Mouse (Mus musculus): ENCODE measurements around the gene Asap2.

The Asap2 gene

DNA sequence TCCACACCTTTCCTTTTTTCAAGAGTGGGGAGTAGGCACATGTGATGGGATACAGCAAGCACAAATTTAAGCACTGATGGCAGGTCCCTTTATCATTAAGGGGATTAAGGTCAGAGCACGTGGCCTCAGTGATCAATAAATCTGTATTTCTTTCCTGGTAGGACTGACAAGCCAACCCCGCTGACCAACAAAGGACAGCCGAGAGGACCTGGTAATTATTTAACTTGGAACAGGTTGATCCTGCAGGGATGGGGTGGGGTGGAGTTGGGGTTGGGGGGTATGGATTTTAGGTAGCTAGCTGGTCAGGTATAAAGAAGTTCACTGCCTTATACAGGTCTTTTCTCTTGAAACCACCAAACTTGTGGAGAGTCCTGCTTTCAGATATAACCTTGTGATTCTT, 274.7 kb downstream of the Asap2 start:
- no peak for DNase-seq (ENCODE audit: low spot score)

DNA sequence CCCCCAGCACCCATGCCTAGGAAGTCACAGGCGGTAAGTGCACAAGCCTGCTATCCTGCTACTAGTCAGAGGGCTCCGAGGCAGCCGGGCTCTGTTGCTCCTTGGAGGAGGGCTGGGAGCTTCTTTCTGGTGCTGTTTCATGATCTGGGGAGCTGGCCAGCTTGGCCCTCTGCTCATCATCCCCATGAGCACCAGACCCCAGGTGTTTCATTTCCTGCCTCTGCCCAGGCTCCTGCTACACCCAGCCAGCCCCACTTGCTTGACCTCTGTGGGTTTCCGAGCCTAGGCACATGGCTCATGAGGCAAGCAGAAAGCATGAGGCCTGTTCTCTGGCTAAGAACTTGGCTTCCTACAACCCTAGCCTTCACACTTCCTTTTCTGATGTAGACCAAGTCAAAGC, 275.2 kb downstream of the Asap2 start:
- no peak for DNase-seq (ENCODE audit: low spot score)

DNA sequence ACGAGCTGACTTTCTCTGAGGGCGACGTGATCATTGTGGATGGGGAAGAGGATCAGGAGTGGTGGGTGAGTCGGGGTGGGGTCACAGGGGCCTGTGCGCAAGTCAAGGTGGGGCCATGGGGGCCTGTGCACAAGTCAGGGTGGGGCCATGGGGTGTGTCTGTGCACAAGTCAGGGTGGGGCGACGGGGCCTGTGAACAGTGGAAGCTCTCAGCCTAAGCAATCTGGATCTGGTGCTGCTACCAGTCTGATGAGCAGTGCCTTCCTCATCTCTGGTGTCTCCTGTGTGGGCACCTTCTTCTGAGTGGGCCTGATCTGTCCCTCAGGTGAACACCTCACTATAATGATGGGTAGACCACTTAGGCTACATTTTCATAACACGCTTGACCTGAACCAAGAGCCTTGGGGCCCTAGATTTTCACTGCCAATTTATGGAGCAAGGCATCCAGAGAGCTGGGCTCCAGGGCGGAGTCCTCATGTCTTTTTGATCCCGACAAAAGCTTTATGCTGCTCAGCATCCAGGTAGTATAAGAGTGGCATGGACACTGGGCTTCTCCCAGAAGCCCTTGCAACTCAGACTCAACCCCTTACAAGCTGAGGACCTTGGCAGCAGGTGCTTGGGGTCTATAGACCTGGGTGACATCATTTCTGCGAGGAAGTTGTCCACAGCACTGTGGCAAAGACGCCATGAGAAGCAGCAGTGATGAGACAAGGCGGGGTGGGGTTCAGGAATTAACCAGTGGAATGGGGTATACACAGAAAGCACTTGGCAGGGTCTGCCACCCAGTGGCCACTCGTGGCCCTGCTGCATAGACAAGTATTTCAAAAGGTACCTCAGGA, 275.9 kb downstream of the Asap2 start:
- peak; percentile 89 for DNase-seq (ENCODE audit: low spot score)

DNA sequence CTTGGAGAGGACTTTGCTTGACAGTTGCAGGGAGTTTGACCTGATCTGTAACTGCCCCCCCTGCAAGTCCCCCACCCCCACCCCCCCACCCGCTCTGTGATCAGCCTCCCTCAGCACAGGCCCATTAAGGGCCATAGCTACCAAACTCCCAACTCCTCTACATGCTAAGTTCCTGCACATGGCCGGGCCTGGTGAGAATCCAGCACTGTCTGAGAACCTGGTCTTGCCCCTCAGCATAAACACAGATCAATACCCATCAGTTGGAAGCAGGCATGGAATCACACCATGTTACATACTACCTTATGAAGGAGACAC, 276.5 kb downstream of the Asap2 start:
- DNase-seq (ENCODE audit: low spot score) = no peak

DNA sequence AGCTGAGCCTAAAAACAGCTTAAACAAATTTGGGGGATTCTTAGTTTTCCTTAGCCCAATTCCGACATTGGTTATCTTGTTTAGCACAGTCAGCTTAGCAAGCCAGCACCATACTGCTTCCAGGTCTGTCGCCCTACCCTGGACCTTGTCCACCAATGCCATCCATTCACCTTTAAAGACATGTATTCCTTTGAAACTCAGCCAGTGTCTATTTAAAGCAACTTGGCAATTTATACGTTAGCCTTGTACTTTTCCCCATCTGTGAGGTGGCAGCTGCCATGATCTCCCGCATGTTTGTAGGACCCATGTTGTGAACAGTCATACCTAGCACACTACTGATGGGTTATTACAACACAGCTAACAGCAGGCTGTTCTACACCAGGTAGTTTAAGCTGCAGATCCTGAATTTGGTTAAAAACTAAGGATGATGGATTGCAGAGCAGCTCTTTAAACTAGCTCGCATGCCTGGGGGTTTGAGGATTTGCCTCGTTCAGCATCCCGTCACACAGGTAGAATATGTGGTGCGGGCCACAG, 277.9 kb downstream of the Asap2 start:
- DNase-seq (ENCODE audit: low spot score) = no peak

DNA sequence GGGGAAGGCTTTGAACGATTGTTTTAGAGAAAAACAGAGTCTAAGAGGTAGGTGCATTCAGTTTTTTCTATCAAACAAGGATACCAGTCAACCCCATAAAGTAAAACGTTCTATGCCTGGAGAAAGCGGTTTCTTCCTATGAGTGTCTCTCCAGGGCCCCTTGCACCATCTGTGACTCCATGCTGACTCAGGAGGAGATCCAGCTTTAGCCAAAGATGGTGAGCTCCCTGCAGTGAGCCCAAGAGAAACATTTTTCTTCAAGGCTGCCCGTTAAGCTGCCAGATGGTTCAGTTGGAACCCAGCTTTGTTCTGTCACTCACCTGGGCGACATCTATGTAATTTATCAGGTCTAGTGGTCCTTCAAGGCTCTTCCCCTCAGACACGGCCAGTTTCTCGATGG, 284.2 kb downstream of the Asap2 start:
- no peak for DNase-seq (ENCODE audit: low spot score)

DNA sequence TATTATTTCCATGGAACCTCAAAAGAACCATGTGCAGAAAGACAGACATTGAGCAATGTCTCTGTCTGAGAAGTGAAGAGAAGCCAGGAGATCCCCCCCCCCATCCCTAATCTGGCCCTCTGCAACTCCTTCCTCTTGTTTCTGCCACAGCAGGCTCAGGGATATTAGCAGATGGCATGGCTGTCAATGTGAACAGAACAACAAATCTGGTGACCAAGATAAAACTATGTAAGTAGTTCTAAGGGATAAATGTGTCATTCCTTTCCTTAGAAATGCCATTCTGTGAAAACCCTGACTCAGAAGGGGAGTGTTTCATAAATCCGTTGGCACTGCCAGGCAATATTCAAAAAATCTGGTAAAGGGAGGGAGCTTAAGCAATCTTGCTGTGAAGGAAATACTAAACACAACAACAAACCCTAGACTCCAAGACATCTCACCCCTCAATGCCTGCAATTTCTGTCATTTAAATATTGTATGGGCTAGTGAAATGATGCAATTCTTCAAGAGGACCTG, 287.1 kb downstream of the Asap2 start:
- no peak for DNase-seq (ENCODE audit: low spot score)

DNA sequence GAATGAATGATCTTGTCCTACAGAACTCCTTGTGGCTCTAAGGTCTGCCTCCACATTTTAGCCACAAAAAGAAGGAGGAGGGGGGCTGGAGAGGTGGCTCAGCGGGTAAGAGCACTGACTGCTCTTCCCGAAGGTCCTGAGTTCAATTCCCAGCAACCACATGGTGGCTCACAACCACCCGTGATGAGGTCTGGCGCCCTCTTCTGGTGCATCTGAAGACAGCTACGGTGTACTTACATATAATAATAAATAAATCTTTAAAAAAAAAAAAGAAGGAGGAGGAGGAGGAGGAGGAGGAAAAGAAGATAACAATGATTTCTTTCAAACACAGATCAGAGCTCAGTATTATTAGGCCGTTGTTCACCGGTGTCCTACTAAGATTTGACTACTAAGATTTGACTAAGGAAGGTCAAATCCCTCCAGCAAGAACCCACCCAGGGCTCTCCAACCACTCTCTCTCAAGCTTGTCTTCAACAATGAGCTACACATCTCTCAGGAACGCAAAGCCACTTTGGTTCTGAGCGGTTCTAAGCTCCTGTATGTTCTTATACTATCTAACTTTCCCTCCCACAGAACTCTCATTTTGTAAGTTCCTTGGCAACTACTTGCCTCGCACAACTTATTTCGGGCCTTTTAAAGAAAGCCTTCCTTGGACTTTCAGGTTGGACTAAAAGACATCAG, 294.6 kb downstream of the Asap2 start, which contains the start of gene Cpsf3:
Gene Cpsf3 (plus strand): TSS at position 631 of the 681 bp plus-strand sequence.
- DNase-seq (ENCODE audit: low spot score) = no peak

DNA sequence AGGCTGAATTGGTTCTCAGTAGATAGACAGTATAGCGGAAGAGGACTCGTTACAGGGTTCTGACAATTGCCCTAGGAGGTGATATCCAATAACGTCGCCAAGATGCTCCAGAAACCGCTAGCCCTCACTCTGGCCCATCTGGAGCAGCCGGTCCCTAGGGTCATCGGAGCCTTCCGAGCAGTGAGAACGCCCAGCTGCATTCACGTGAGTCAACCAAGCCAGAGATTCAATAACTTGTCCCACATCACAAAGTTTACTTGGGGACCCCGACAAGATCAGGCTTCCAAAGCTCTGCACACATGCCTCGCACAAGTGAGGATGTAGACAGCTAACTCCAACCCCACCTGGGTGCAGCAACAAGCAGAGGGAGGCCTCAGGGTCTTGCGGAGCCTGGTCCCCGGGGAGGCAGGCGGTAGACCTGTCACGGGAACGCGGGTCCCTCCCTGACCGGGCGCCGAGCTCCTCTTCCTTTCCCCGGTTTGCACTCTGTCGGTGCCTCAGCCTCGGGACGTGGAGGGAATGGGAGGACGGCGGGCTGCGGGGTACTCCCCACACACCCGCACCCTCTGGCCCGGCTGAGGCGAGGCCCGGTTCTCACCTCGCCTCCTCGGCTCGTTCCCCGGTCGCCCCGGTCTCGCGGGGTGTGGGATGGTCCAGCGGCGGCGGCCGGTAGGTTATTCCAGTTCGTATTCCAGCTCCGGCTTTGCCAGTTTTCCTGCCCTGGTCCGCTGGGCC, 295.4 kb downstream of the Asap2 start:
- no peak for DNase-seq (ENCODE audit: low spot score)

DNA sequence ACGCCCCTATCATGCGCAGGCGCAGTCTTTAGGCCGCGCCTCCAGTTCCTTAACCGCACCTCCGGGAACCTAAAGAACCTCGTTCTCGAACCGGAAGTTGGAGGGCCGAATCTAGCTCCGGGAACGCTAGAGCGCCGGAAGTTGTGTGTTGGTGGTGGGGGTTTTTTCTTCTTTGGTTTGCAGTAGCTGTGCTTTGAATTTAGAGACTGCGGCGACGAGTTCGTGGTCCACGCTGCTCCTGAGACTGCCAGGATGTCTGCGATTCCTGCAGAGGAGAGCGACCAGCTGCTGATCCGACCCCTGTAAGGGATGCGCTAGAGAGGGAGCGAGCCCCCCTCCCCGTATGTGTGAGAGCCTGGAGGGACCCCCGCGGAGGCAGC, 296.0 kb downstream of the Asap2 start, which contains the start of gene Itgb1bp1:
Gene Itgb1bp1 (minus strand): TSS at position 42 of the 380 bp plus-strand sequence.
- peak; percentile 96 for DNase-seq (ENCODE audit: low spot score)

DNA sequence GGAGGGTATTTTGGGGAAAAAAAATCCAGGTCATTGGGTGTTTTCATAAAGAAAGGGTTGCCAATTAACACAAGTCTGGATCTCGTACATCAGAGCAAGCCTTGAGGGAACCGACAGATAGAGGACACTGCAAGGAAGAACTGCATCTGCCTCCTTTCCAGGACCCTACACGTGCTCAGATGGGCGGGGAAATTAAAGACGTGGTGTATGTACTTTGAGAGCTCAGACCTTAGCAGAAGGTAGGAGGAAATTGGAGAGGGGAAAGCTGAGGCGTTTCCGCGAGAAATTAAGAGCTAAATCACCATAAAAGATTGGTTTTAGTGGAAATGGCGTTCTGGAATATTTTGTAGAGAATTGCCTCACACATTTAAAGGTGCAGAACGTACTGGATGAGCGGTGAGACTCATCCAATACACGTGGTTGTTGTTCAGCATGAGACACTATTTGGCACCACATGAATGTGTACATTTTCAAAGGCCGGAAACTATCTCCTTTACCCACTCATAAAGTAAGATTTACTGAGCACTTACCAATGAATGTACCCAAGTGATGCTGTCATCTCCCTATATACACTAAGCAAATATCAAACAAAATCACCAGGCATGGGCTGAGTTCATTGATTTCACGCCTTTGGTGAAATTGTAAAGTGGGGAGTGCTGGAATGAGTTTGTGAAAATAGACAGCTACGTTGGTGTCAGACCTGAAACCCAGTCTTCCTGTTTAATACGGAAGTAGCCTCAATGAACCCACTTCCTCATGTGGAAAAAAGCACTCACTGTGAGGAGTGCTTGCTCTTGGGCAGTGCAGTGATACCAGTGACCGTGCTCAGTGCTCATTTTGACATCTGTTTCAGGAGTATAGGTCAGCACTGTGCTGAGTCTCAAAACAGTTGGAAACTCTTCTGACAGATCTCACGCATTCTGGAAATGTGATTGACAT, 296.7 kb downstream of the Asap2 start:
- no peak for DNase-seq (ENCODE audit: low spot score)

DNA sequence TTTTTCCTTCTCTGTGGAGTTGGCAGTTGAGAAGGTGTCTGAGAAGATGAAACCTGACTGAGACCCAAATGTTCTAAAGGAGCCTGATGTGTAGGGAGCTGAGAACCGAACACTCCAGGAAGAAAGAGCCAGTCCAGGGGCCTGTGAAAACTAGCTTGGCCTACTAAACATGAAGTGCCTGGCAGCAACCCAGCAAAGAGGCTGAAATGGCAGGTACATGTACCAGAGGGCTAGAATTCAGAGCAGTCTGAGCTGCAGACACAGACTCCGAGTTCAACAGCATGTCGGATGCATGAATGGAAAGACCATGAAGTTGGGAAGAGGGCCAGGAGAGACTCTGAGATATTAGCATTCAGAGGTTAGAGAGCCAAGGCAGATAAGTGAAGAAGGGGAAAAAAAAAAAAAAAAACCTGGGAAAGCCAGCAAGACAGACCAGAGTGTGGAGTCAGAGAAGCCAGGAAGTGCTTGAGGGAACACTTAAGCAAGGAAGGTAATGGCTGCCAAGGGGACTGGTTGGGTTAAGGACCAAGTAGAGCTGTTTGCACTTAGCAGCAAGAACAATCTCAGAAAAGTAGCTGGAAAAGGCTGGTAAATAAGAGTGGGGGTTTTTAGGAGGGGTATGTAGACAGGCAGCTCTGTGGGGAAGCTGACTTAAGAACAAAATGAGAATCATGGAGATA, 298.6 kb downstream of the Asap2 start:
- no peak for DNase-seq (ENCODE audit: low spot score)

DNA sequence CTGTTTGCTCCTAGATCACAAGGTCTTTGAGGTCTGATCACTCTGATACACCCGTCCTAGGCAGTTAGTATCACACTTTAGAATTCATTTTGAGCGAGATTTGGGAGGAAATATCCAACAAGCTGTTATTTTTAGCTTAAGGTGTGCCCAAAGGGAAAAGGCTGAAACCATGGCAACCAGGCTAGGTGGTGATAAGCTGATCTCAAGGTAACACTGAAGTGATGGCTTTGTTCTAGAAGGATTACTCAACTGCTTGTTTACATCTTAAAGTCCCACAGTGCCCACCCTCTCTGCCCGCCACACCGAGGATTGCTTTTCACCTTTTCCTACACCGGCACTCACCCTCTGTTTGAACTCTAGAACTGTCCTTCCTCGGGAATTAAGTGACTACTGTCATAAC, 299.4 kb downstream of the Asap2 start:
- DNase-seq (ENCODE audit: low spot score) = no peak

DNA sequence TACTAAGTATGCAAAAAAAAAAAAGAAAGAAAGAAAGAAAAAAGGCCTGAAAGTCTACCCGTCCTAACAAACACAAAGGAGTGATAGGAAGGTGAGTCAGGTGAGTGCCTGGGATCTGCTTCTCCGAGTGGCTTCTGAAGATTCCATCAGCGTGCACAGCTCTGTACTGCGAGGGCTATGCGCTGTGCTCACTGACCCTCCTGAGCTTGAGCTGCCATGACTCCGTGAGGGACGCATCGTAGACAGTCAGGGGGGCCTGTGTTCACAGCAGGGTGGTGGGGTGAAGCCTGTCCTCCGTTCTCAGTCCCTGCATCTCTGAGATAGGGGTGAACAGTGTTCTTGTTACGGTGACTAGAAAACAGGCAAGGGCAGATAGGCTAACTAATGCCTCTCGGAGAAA, 308.6 kb downstream of the Asap2 start:
- DNase-seq (ENCODE audit: low spot score) = no peak

DNA sequence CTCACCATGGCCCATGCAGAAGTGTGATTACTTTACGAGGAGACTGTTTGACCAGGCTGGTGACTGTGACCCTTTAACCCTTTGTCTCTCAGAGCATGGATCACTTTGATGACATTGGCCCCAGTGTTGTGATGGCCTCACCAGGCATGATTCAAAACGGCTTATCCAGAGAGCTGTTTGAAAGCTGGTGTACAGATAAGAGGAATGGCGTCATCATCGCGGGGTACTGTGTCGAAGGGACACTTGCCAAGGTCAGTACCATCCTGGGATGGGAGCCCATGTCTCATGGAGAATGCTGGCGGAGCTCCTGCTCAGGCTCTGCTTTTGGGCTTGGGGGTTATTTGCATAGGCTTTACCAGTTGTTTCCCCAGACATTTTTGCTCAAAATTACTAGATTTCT, 311.1 kb downstream of the Asap2 start:
- no peak for DNase-seq (ENCODE audit: low spot score)

DNA sequence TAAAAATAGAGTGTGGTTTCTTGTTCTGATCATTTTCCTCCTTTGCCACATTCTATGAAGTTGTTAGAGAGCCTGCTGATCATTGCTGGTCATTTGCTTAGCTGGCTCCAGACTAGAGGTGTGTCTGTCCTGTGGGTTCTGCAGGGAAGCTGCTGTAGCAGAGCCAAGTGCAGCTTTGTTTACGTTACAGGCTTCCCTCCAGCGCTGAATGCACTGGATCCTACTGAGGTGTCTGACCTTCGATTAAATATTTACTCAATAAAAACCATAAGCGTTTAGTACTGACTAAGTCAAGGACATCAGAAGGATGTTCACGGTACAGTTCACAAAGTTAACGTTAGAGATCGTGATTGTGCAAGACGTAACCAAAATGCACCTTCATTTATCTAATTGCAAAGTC, 311.7 kb downstream of the Asap2 start:
- DNase-seq (ENCODE audit: low spot score) = no peak

DNA sequence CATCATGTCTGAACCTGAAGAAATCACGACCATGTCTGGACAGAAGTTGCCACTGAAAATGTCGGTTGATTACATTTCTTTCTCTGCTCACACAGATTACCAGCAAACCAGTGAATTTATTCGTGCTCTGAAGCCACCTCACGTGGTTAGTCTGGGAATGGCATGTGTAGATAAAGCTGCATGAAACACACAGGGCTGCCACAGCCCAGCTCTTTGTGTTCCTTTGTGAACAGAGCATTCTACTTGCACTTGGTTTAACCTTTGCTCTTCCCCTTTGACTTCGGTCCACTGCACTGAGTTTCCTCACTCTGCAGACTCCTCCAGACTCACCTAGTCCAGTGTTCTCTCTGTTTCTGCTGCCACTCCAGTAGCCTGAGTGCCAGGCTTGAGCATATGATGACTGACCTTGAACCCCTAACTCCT, 312.1 kb downstream of the Asap2 start:
- DNase-seq (ENCODE audit: low spot score) = no peak

DNA sequence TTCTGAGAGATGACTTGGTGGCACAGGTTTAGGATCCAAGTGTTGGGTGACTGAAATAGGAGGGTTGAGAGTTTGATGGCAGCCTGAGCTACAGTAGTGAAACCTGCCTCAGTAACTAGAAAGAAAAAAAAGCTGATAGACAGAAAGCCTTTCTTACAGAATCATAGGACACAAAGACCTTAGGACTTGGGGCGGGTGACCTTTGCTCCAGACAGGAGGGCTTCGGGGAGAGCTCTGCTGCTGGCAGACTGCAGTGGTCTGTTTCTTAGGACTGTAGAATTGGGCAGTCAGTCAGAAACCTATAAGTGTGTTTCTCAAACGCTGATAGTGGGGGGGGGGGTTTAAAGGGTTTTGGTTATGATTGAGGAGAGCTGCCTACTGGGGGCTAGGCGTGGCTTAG, 315.5 kb downstream of the Asap2 start:
- DNase-seq (ENCODE audit: low spot score) = no peak

DNA sequence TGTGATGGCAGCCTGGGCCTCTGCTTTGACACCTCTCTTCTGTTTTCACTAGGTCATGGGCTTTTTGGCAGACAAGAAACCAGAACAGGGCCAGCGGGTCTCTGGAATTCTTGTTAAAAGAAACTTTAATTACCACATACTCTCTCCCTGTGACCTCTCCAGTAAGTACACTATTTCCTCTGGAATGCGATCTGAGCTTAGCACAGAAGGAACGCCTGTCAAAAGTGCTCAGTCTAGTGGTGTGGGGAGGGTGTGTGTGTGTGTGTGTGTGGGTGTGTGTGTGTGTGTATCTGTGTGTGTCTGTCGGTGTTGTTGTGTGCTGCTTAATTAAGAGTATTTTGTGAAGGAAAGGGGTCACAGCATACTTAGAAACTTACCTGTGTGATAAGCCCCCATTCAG, 316.5 kb downstream of the Asap2 start:
- DNase-seq (ENCODE audit: low spot score) = no peak

DNA sequence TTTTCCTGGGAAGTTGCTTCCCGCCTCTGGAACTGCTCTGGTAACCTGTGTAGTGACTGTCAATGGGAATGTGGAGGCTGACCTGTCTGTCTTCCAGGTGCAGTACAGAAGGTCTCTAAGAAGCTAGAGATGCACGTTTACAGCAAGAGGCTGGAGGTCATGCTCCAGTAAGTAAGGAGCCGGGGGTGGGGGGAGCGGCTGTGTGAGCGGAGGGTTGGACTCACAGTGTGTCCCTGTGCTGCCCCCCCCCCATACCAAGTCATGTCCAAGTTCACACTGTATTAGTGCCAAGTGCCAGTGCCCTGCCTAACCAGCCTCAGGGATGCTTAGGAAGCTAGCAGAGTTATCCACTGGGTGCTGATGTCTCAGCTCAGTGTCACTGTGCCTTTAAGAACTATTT, 321.9 kb downstream of the Asap2 start:
- no peak for DNase-seq (ENCODE audit: low spot score)

Data from retina, embryonic 14.5 days (tissue).